Mouse (Mus musculus) CH12.LX (cell line): ENCODE data around the gene Ttf2. TPM values are rescaled to one million over a fixed set of nuclear protein-coding genes. Genes with fewer than 3 reads are reported as not detected.

Source experiments
- DNase-seq: peaks from one replicate; pipeline ENCODE4 v3.0.0-alpha.2; 2013; ENCODE audit errors: extremely low read depth
- H3K27ac ChIP-seq: 2 replicates; pipeline ENCODE4 v1.5.1; 2012; ENCODE audit warnings: low read depth, mild to moderate bottlenecking, control low read depth, moderate library complexity; ENCODE audit not compliant: insufficient read depth
- H3K27me3 ChIP-seq: replicated peaks from 2 replicates; pipeline ENCODE3; 2012; ENCODE audit warnings: inconsistent platforms
- H3K36me3 ChIP-seq, 2 experiments: replicated peaks in 1 of 2; 2 replicates each; pipeline versions ENCODE3 to v1.6.1; 2012; ENCODE audit warnings: inconsistent platforms in 1 of 2, low read length in 1 of 2, mild to moderate bottlenecking in 1 of 2, mixed read lengths in 1 of 2, moderate library complexity in 1 of 2; ENCODE audit not compliant: control insufficient read depth in 1 of 2, insufficient read depth in 1 of 2
- H3K4me1 ChIP-seq, 2 experiments: 2 replicates each; pipeline ENCODE4 v1.6.1; 2012; ENCODE audit warnings: inconsistent platforms in 1 of 2, moderate library complexity in 1 of 2; ENCODE audit not compliant: insufficient read depth in 2 of 2, control insufficient read depth in 1 of 2
- H3K4me2 ChIP-seq: 2 replicates; pipeline ENCODE4 v1.6.1; 2012; ENCODE audit warnings: low read depth, mild to moderate bottlenecking, control low read depth; ENCODE audit not compliant: poor library complexity, insufficient read depth, severe bottlenecking
- H3K4me3 ChIP-seq, 3 experiments: fragments of 150-350 bp in 1 of 3; sonication (generic) in 1 of 3; replicated peaks in 1 of 3; 2 replicates each; pipeline versions ENCODE3 to v1.5.1; 2011 to 2012; ENCODE audit warnings: low read depth in 2 of 3, low read length in 2 of 3, mild to moderate bottlenecking in 2 of 3, moderate library complexity in 2 of 3, control low read depth in 1 of 3, improper control_type of control experiment in 1 of 3, inconsistent platforms in 1 of 3, mixed read lengths in 1 of 3; ENCODE audit not compliant: poor library complexity in 1 of 3
- H3K79me2 ChIP-seq: replicated peaks from 2 replicates; pipeline ENCODE4 v1.6.1; 2012; ENCODE audit warnings: mild to moderate bottlenecking, moderate library complexity; ENCODE audit not compliant: control insufficient read depth, poor library complexity, insufficient read depth, severe bottlenecking; ENCODE audit errors: extremely low read depth
- H3K9ac ChIP-seq: 2 replicates; pipeline ENCODE4 v1.6.1; 2012; ENCODE audit warnings: low read depth, mild to moderate bottlenecking, control low read depth, moderate library complexity; ENCODE audit not compliant: insufficient read depth
- H3K9me3 ChIP-seq: replicated peaks from 2 replicates; pipeline ENCODE3; 2012; ENCODE audit warnings: low read length, inconsistent platforms, mixed read lengths
- BHLHE40 ChIP-seq: IDR thresholded peaks from 2 replicates; pipeline ENCODE4 v1.6.1; 2011; ENCODE audit warnings: mild to moderate bottlenecking, low read depth, low read length, improper control_type of control experiment
- CHD1 ChIP-seq: IDR thresholded peaks from 2 replicates; pipeline ENCODE4 v1.6.1; 2012; ENCODE audit warnings: low read depth, low read length, improper control_type of control experiment, inconsistent platforms
- CHD2 ChIP-seq: IDR thresholded peaks from 2 replicates; pipeline ENCODE4 v1.6.1; 2011; ENCODE audit warnings: low read length, improper control_type of control experiment
- CTCF ChIP-seq, 2 experiments: IDR thresholded peaks in 1 of 2; conservative IDR thresholded peaks in 1 of 2; 2 replicates each; pipeline ENCODE4 v1.5.1; 2011 to 2012; ENCODE audit warnings: low read depth in 2 of 2, low read length in 2 of 2, improper control_type of control experiment in 1 of 2, inconsistent platforms in 1 of 2, mild to moderate bottlenecking in 1 of 2, moderate library complexity in 1 of 2
- E2F4 ChIP-seq: IDR thresholded peaks from 2 replicates; pipeline ENCODE4 v1.6.1; 2011; ENCODE audit warnings: low read depth, low read length, improper control_type of control experiment; ENCODE audit not compliant: insufficient replicate concordance
- ELF1 ChIP-seq: IDR thresholded peaks from 2 replicates; pipeline ENCODE4 v1.6.1; 2014; ENCODE audit warnings: low read depth, mild to moderate bottlenecking, inconsistent platforms, low read length, improper control_type of control experiment
- EP300 ChIP-seq: IDR thresholded peaks from 2 replicates; pipeline ENCODE4 v1.6.1; 2011; ENCODE audit warnings: low read length, improper control_type of control experiment
- ETS1 ChIP-seq: conservative IDR thresholded peaks from 2 replicates; pipeline ENCODE4 v1.6.1; 2012; ENCODE audit warnings: low read depth, mild to moderate bottlenecking, inconsistent platforms, low read length, improper control_type of control experiment, moderate library complexity
- GABPA ChIP-seq: IDR thresholded peaks from 2 replicates; pipeline ENCODE4 v1.6.1; 2012; ENCODE audit warnings: low read depth, low read length, improper control_type of control experiment, inconsistent platforms; ENCODE audit not compliant: insufficient replicate concordance
- HCFC1 ChIP-seq: IDR thresholded peaks from 2 replicates; pipeline ENCODE4 v1.6.1; 2012; ENCODE audit warnings: low read depth, mild to moderate bottlenecking, inconsistent platforms, low read length, improper control_type of control experiment
- IRF4 ChIP-seq: IDR thresholded peaks from 2 replicates; pipeline ENCODE4 v1.6.1; 2014; ENCODE audit warnings: low read depth, mild to moderate bottlenecking, inconsistent platforms, low read length, improper control_type of control experiment
- JUN ChIP-seq: IDR thresholded peaks from 2 replicates; pipeline ENCODE4 v1.6.1; 2011; ENCODE audit warnings: low read depth, mild to moderate bottlenecking, low read length, improper control_type of control experiment, moderate library complexity; ENCODE audit not compliant: insufficient read depth
- JUND ChIP-seq: conservative IDR thresholded peaks from 2 replicates; pipeline ENCODE4 v1.6.1; 2011; ENCODE audit warnings: low read depth, low read length, improper control_type of control experiment
- KAT2A ChIP-seq: IDR thresholded peaks from 2 replicates; pipeline ENCODE4 v1.6.1; 2012; ENCODE audit warnings: low read length, improper control_type of control experiment, inconsistent platforms; ENCODE audit not compliant: insufficient replicate concordance
- MAFK ChIP-seq: IDR thresholded peaks from 2 replicates; pipeline ENCODE4 v1.6.1; 2011; ENCODE audit warnings: low read length, improper control_type of control experiment; ENCODE audit not compliant: insufficient replicate concordance
- MAX ChIP-seq: IDR thresholded peaks from 2 replicates; pipeline ENCODE4 v1.6.1; 2011; ENCODE audit warnings: low read length, improper control_type of control experiment
- MEF2A ChIP-seq: IDR thresholded peaks from 2 replicates; pipeline ENCODE4 v1.6.1; 2014; ENCODE audit warnings: low read depth, mild to moderate bottlenecking, inconsistent platforms, low read length, improper control_type of control experiment, borderline replicate concordance
- MXI1 ChIP-seq: IDR thresholded peaks from 2 replicates; pipeline ENCODE4 v1.6.1; 2011; ENCODE audit warnings: mild to moderate bottlenecking, low read depth, low read length, improper control_type of control experiment
- MYC ChIP-seq: IDR thresholded peaks from 2 replicates; pipeline ENCODE4 v1.6.1; 2011; ENCODE audit warnings: low read depth, mild to moderate bottlenecking, improper control_type of control experiment, low read length
- NELFE ChIP-seq: IDR thresholded peaks from 2 replicates; pipeline ENCODE4 v1.6.1; 2011; ENCODE audit warnings: low read depth, low read length, improper control_type of control experiment
- NRF1 ChIP-seq: IDR thresholded peaks from 2 replicates; pipeline ENCODE4 v1.6.1; 2014; ENCODE audit warnings: low read depth, mild to moderate bottlenecking, inconsistent platforms, low read length, improper control_type of control experiment, moderate library complexity
- POLR2A ChIP-seq: IDR thresholded peaks from 2 replicates; pipeline ENCODE4 v1.6.1; 2011; ENCODE audit warnings: low read depth, mild to moderate bottlenecking, improper control_type of control experiment, low read length
- POLR2AphosphoS2 ChIP-seq: IDR thresholded peaks from 2 replicates; pipeline ENCODE4 v1.6.1; 2011; ENCODE audit warnings: low read depth, low read length, improper control_type of control experiment
- RAD21 ChIP-seq: IDR thresholded peaks from 2 replicates; pipeline ENCODE4 v1.6.1; 2011; ENCODE audit warnings: low read depth, mild to moderate bottlenecking, low read length, improper control_type of control experiment, moderate library complexity
- RCOR1 ChIP-seq: conservative IDR thresholded peaks from 2 replicates; pipeline ENCODE4 v1.6.1; 2012; ENCODE audit warnings: low read depth, mild to moderate bottlenecking, inconsistent platforms, low read length, improper control_type of control experiment
- SIN3A ChIP-seq: IDR thresholded peaks from 2 replicates; pipeline ENCODE4 v1.6.1; 2012; ENCODE audit warnings: low read length, improper control_type of control experiment, inconsistent platforms
- SMC3 ChIP-seq: IDR thresholded peaks from 2 replicates; pipeline ENCODE4 v1.6.1; 2011; ENCODE audit warnings: low read depth, low read length, improper control_type of control experiment
- TBP ChIP-seq: conservative IDR thresholded peaks from 2 replicates; pipeline ENCODE4 v1.6.1; 2011; ENCODE audit warnings: low read depth, low read length, improper control_type of control experiment
- TCF12 ChIP-seq: IDR thresholded peaks from 2 replicates; pipeline ENCODE4 v1.6.1; 2014; ENCODE audit warnings: low read depth, mild to moderate bottlenecking, inconsistent platforms, low read length, improper control_type of control experiment
- UBTF ChIP-seq: IDR thresholded peaks from 2 replicates; pipeline ENCODE4 v1.6.1; 2012; ENCODE audit warnings: low read depth, mild to moderate bottlenecking, inconsistent platforms, low read length, improper control_type of control experiment, moderate library complexity
- USF2 ChIP-seq: conservative IDR thresholded peaks from 2 replicates; pipeline ENCODE4 v1.6.1; 2011; ENCODE audit warnings: low read depth, low read length, improper control_type of control experiment
- ZC3H11A ChIP-seq: IDR thresholded peaks from 2 replicates; pipeline ENCODE4 v1.6.1; 2012; ENCODE audit warnings: low read depth, mild to moderate bottlenecking, inconsistent platforms, low read length, improper control_type of control experiment
- ZKSCAN1 ChIP-seq: IDR thresholded peaks from 2 replicates; pipeline ENCODE4 v1.6.1; 2012; ENCODE audit warnings: low read depth, inconsistent platforms, low read length, improper control_type of control experiment, borderline replicate concordance
- ZNF384 ChIP-seq: IDR thresholded peaks from 2 replicates; pipeline ENCODE4 v1.6.1; 2012; ENCODE audit warnings: low read depth, low read length, improper control_type of control experiment, inconsistent platforms
- dilution Hi-C: fragments of 300-500 bp; cut with MboI; formaldehyde crosslinking; loops from 2 replicates; pipeline ENCODE4 v1.14.3; 2020; ENCODE audit warnings: low sequenced_read_pairs; ENCODE audit not compliant: extremely low pct_unique_long_range_greater_than_20kb, extremely low pct_ligation_motif_present
- in situ Hi-C: fragments of 300-500 bp; cut with MboI; formaldehyde crosslinking; loops from 3 replicates; pipeline ENCODE4 v1.14.3; 2019; ENCODE audit warnings: low sequenced_read_pairs, low pct_ligation_motif_present, low pct_unique_long_range_greater_than_20kb, mixed read lengths
- polyA plus RNA-seq: library from polyadenylated mRNA; unstranded; fragments of >175 nt; gene quantifications from 2 replicates; pipeline ENCODE4 v1.2.1, GENCODE M21; 2012; ENCODE audit warnings: low read depth; ENCODE audit not compliant: insufficient read length
- total RNA-seq, 2 experiments: library from RNA; depleted of rRNA; stranded (reverse); fragments of 300-350 nt in 1 of 2; fragments of >200 nt in 1 of 2; gene quantifications; 2 replicates each; pipeline ENCODE4 v1.2.3; 2012 to 2014

The Ttf2 gene
- total RNA-seq (2012; rRNA removed) (27.2 and 31.8 TPM in 2 replicates), total RNA-seq (2014; rRNA removed) (29.7 and 30.3 TPM in 2 replicates), polyA plus RNA-seq (29.7 and 34.0 TPM in 2 replicates)

DNA sequence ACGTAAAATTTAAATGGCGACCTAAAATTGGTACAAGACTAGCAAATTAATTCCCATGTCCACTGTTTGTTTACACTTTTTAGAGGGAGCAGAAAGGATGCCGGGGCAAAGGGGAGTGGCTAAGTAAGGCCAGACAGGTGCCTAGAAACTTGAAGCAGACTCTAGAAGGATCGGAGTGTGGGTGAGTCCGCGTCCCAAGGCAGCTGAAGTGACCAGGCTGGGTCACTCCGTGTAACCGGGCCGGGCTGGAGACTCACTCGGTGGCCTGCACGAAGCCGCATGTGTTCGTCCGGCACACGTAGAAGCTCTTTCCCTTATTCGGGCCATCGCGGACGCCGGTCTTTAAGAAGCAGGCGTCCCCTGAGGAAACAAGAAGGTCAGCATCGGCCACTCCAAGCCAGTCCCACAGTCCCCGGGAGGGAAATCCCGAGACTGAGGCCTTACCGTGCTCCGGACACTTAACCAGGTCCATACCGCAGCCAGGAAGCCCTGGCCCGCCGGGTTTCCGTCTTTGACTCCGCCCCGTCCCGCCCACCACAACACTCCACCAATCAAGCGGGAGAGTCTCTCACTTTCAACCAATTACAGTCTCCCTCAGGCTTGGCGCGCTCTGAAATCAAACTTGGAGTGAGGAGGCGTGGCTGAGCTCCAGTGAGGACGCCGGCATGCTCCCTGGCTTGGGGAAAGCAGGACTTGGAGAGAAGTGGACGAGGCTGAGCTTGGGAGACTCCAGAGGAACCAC is at the start of gene Ttf2:
Gene Ttf2 (minus strand): TSS at position 488 of the 742 bp plus-strand sequence.
- TF ChIP-seq NELFE (peak; percentile 87), MYC (peak; percentile 67), SMC3 (no peak), BHLHE40 (no peak), POLR2A (peak; percentile 90), JUN (no peak), RCOR1 (no peak), UBTF (peak; percentile 46; the same call in 1 of the 2 replicates), IRF4 (0 out of 2 replicates have a peak, but pooled peaks have one; percentile 17), RAD21 (no peak), MAX (peak; percentile 81), TCF12 (no peak), KAT2A (0 out of 2 replicates have a peak, but pooled peaks have one; percentile 43), ZNF384 (no peak), MXI1 (peak; percentile 97), ETS1 (no peak), POLR2AphosphoS2 (no peak; the same call in 1 of the 2 replicates), ZC3H11A (no peak), GABPA (no peak), SIN3A (peak; percentile 77), MAFK (no peak), NRF1 (peak; percentile 33; the same call in 1 of the 2 replicates), HCFC1 (peak; percentile 65), E2F4 (peak; percentile 98), USF2 (no peak), MEF2A (no peak), TBP (peak; percentile 66), CHD2 (peak; percentile 88), JUND (no peak), EP300 (no peak), ZKSCAN1 (no peak), ELF1 (peak; percentile 93), CHD1 (no peak), CTCF (conservative IDR thresholded peaks at IDR 0.05 in 1 of 2, IDR thresholded peaks at IDR 0.05 in 1 of 2; ENCODE audit: low read depth in 2 of 2, low read length in 2 of 2) (no peak)
- peak; percentile 94 for DNase-seq
- peaks cover 5% of the 10 kb centered on the region; the same call in 1 of the 2 replicates for H3K79me2 ChIP-seq
- no peaks in the 10 kb centered on the region for H3K9me3 ChIP-seq
- in situ Hi-C loops, result loop anchor here (25.0 kb wide), 1 partner anchor 843 kb away; no protein-coding TSS in a partner anchor
- H3K36me3 ChIP-seq, result peaks cover 8 to 34% of the 10 kb centered on the region in 2 experiments
- peak within 1 kb of the TSS; percentile 97 for H3K4me2 ChIP-seq
- H3K9ac ChIP-seq, result peak within 1 kb of the TSS; percentile 64
- dilution Hi-C loops, result no loop called here
- peak within 1 kb of the TSS; percentile 81 to 94 (median 83) for H3K4me3 ChIP-seq
- H3K27ac ChIP-seq, result peak within 1 kb of the TSS; percentile 3; the same call in 1 of the 2 replicates
- H3K27me3 ChIP-seq, result no peaks in the 10 kb centered on the region
- peaks cover 0 to 10% of the 10 kb centered on the region in 2 experiments; a peak in 2 of 4 replicates for H3K4me1 ChIP-seq
